Mouse (Mus musculus): ENCODE measurements around the gene AC124108.1.

GRCm38 (mm10) chr1:132200562-132201510, 9.6 kb downstream of the AC124108.1 start:
- TF ChIP-seq CTCF (IDR thresholded peaks at IDR 0.05; ENCODE audit: borderline replicate concordance, control insufficient read depth, extremely low read depth, insufficient read depth, low read length, poor library complexity) = no peak
- TF ChIP-seq POLR2A (IDR thresholded peaks at IDR 0.05; ENCODE audit: control insufficient read depth, extremely low read depth, insufficient read depth, low read length, poor library complexity) = no peak

Measured in thymus, adult 2 months (tissue).